Mouse (Mus musculus) T-cell, adult 66 days (primary cell): Measurements from ENCODE around the gene Cul4b. TPM values are rescaled to one million over a fixed set of nuclear protein-coding genes. Genes with fewer than 3 reads are reported as not detected.

Experiments
- total RNA-seq, 2 experiments: library from RNA; stranded (reverse); gene quantifications; 3 replicates in 1 of 2; 4 replicates in 1 of 2; pipeline ENCODE4 v1.2.4; 2023

The Cul4b gene
- total RNA-seq: 10 to 100 TPM; 35.2 to 36.0 TPM

GRCm38 (mm10) chrX:38576078-38576477, at the start of gene Cul4b:
Gene Cul4b, minus strand, starts transcription at chrX:38576196.

GRCm38 (mm10) chrX:38600177-38600994, 24.4 kb upstream of the Cul4b start, which contains the start of gene Mcts1:
Gene Mcts1, plus strand, starts transcription at chrX:38600578.

Other genes starting within 250 kb of the Cul4b start
- gene Lamp2, start 119.7 kb downstream of the Cul4b start, total RNA-seq: 10 to 100 TPM; 31.3 to 33.6 TPM
- 10 to 100 TPM; 61.6 to 62.0 TPM for gene Mcts1, start 24.4 kb upstream of the Cul4b start, total RNA-seq
- gene C1galt1c1, start 58.9 kb upstream of the Cul4b start, total RNA-seq: 10 to 100 TPM; 12.9 to 13.3 TPM
- gene 6030498E09Rik, start 196.5 kb upstream of the Cul4b start, total RNA-seq: not detected